Mouse (Mus musculus): ENCODE results near the gene Rnf150. TPM values are rescaled to one million over a fixed set of nuclear protein-coding genes. Genes with fewer than 3 reads are reported as not detected.

Gene Rnf150
- 0.08 and 0.13 TPM in 2 replicates for total RNA-seq (2012; rRNA removed)
- total RNA-seq (2014; rRNA removed) = 0.32 and 0.39 TPM in 2 replicates
- 0.31 and 0.50 TPM in 2 replicates for polyA plus RNA-seq (2012; ENCODE audit: insufficient read length, low read depth)

GRCm38 (mm10) chr8:82863041-82863744 is at the start of gene Rnf150:
Rnf150 (plus strand) TSS chr8:82863356.
- TF ChIP-seq SMC3 (IDR thresholded peaks at IDR 0.05; ENCODE audit: low read depth, low read length) = peak; percentile 97
- 0 out of 2 replicates have a peak, but pooled peaks have one; percentile 16 for TF ChIP-seq HCFC1 (IDR thresholded peaks at IDR 0.05; ENCODE audit: low read depth, low read length)
- TF ChIP-seq RCOR1 (conservative IDR thresholded peaks at IDR 0.05; ENCODE audit: low read depth, low read length) = 0 out of 2 replicates have a peak, but pooled peaks have one; percentile 28
- TF ChIP-seq CTCF (conservative IDR thresholded peaks at IDR 0.05 in 1 of 2, IDR thresholded peaks at IDR 0.05 in 1 of 2; ENCODE audit: low read depth in 2 of 2, low read length in 2 of 2) = peak; percentile 52 to 94
- TF ChIP-seq RAD21 (IDR thresholded peaks at IDR 0.05; ENCODE audit: low read depth, low read length) = peak; percentile 96
- peak; percentile 46; the same call in 1 of the 2 replicates for TF ChIP-seq MYC (IDR thresholded peaks at IDR 0.05; ENCODE audit: low read depth, low read length)
- TF ChIP-seq IRF4 (IDR thresholded peaks at IDR 0.05; ENCODE audit: low read depth, low read length) = peak; percentile 34; the same call in 1 of the 2 replicates
- peak; percentile 21; the same call in 1 of the 2 replicates for TF ChIP-seq NELFE (IDR thresholded peaks at IDR 0.05; ENCODE audit: low read depth, low read length)
- TF ChIP-seq ZC3H11A (IDR thresholded peaks at IDR 0.05; ENCODE audit: low read depth, low read length) = peak; percentile 88
- 0 out of 2 replicates have a peak, but pooled peaks have one; percentile 44 for TF ChIP-seq TCF12 (IDR thresholded peaks at IDR 0.05; ENCODE audit: low read depth, low read length)
- peak; percentile 73 for TF ChIP-seq MAZ (IDR thresholded peaks at IDR 0.05; ENCODE audit: low read depth, low read length)
- TF ChIP-seq MAX (IDR thresholded peaks at IDR 0.05; ENCODE audit: low read length) = peak; percentile 56; the same call in 1 of the 2 replicates
- TF ChIP-seq SIN3A (IDR thresholded peaks at IDR 0.05; ENCODE audit: low read length) = peak; percentile 79
- no peak for TF ChIP-seq TBP (conservative IDR thresholded peaks at IDR 0.05; ENCODE audit: low read depth, low read length)
- no peak for TF ChIP-seq USF1 (IDR thresholded peaks at IDR 0.05; ENCODE audit: low read depth, low read length)
- peak; percentile 18; the same call in 1 of the 2 replicates for TF ChIP-seq ETS1 (conservative IDR thresholded peaks at IDR 0.05; ENCODE audit: low read depth, low read length)
- 0 out of 2 replicates have a peak, but pooled peaks have one; percentile 28 for TF ChIP-seq NRF1 (IDR thresholded peaks at IDR 0.05; ENCODE audit: low read depth, low read length)
- peak; percentile 13; the same call in 1 of the 2 replicates for TF ChIP-seq UBTF (IDR thresholded peaks at IDR 0.05; ENCODE audit: low read depth, low read length)
- peak; percentile 76 for TF ChIP-seq BHLHE40 (IDR thresholded peaks at IDR 0.05; ENCODE audit: low read depth, low read length)
- TF ChIP-seq GABPA (IDR thresholded peaks at IDR 0.05; ENCODE audit: insufficient replicate concordance, low read depth, low read length) = no peak
- peak; percentile 52; the same call in 1 of the 2 replicates for TF ChIP-seq MEF2A (IDR thresholded peaks at IDR 0.05; ENCODE audit: borderline replicate concordance, low read depth, low read length)
- TF ChIP-seq POLR2AphosphoS2 (IDR thresholded peaks at IDR 0.05; ENCODE audit: low read depth, low read length) = no peak
- 0 out of 2 replicates have a peak, but pooled peaks have one; percentile 33 for TF ChIP-seq MXI1 (IDR thresholded peaks at IDR 0.05; ENCODE audit: low read depth, low read length)
- TF ChIP-seq CHD2 (IDR thresholded peaks at IDR 0.05; ENCODE audit: low read length) = no peak
- peak; percentile 85 for DNase-seq (ENCODE audit: extremely low read depth)
- in situ Hi-C loops (cut with MboI; ENCODE audit: low pct_ligation_motif_present, low pct_unique_long_range_greater_than_20kb, low sequenced_read_pairs) (loop anchor here (5.0 to 10.0 kb wide), 2 partner anchors 224 to 322 kb away; no protein-coding TSS in a partner anchor), dilution Hi-C loops (cut with MboI; ENCODE audit: extremely low pct_ligation_motif_present, extremely low pct_unique_long_range_greater_than_20kb, low sequenced_read_pairs) (no loop called here)
- Histone ChIP-seq H3K79me2 (replicated peaks; ENCODE audit: control insufficient read depth, extremely low read depth, insufficient read depth, poor library complexity, severe bottlenecking) (no peaks in the 10 kb centered on the region), H3K9ac (ENCODE audit: insufficient read depth, low read depth) (peak within 1 kb of the TSS; percentile 46), H3K4me3 (replicated peaks in 1 of 3; ENCODE audit: low read depth in 2 of 3, low read length in 2 of 3, poor library complexity in 1 of 3) (peak within 1 kb of the TSS; percentile 40 to 72 (median 67)), H3K4me1 (ENCODE audit: control insufficient read depth in 1 of 2, insufficient read depth in 2 of 2) (peaks cover 0 to 8% of the 10 kb centered on the region in 2 experiments; a peak in 3 of 4 replicates), H3K4me2 (ENCODE audit: insufficient read depth, low read depth, poor library complexity, severe bottlenecking) (peak within 1 kb of the TSS; percentile 79), H3K27ac (ENCODE audit: insufficient read depth, low read depth) (no peak within 1 kb of the TSS), H3K9me3 (replicated peaks; ENCODE audit: low read length) (no peaks in the 10 kb centered on the region), H3K27me3 (replicated peaks) (peaks cover 5% of the 10 kb centered on the region), H3K36me3 (replicated peaks in 1 of 2; ENCODE audit: control insufficient read depth in 1 of 2, insufficient read depth in 1 of 2, low read length in 1 of 2) (no peaks in the 10 kb centered on the region)

Data from CH12.LX (cell line).